Mouse (Mus musculus) forebrain, embryonic 11.5 days (tissue): ENCODE measurements around the gene Pik3ap1. TPM values are rescaled to one million over a fixed set of nuclear protein-coding genes. Genes with fewer than 3 reads are reported as not detected.

Source experiments
- ATAC-seq: fragments of 200-750 bp; cut with Nextera tagmentation; replicated peaks from 2 replicates; pipeline ENCODE4 v1.8.0; 2017; ENCODE audit warnings: moderate TSS enrichment; ENCODE audit not compliant: low FRiP score
- DNase-seq: peaks from one replicate; pipeline ENCODE4 v3.0.0-alpha.2; 2017; ENCODE audit warnings: low spot score
- H3K27ac ChIP-seq: fragments of 300-500 bp; sonication (generic); 2 replicates; pipeline ENCODE4 v1.5.1; 2014; ENCODE audit warnings: low read depth, low read length
- H3K27me3 ChIP-seq: fragments of 300-500 bp; sonication (generic); 2 replicates; pipeline ENCODE4 v1.6.1; 2014; ENCODE audit warnings: mild to moderate bottlenecking, low read length, mixed read lengths; ENCODE audit not compliant: control insufficient read depth, insufficient read depth
- H3K36me3 ChIP-seq: fragments of 300-500 bp; sonication (generic); 2 replicates; pipeline ENCODE4 v1.6.1; 2014; ENCODE audit warnings: mild to moderate bottlenecking, low read length, moderate library complexity, mixed read lengths; ENCODE audit not compliant: control insufficient read depth, insufficient read depth
- H3K4me1 ChIP-seq: fragments of 300-500 bp; sonication (generic); replicated peaks from 2 replicates; pipeline ENCODE4 v1.6.1; 2014; ENCODE audit warnings: low read length, mixed read lengths; ENCODE audit not compliant: control insufficient read depth, insufficient read depth
- H3K4me2 ChIP-seq: fragments of 300-500 bp; sonication (generic); 2 replicates; pipeline ENCODE4 v1.6.1; 2014; ENCODE audit warnings: low read depth, mild to moderate bottlenecking, low read length, moderate library complexity, mixed read lengths; ENCODE audit not compliant: severe bottlenecking
- H3K4me3 ChIP-seq: fragments of 300-500 bp; sonication (generic); 2 replicates; pipeline ENCODE4 v1.5.1; 2014; ENCODE audit warnings: low read depth, low read length
- H3K9ac ChIP-seq: fragments of 300-500 bp; sonication (generic); 2 replicates; pipeline ENCODE4 v1.6.1; 2014; ENCODE audit warnings: low read length
- H3K9me3 ChIP-seq: fragments of 300-500 bp; sonication (generic); 2 replicates; pipeline ENCODE4 v1.6.1; 2016; ENCODE audit warnings: low read length, mixed read lengths; ENCODE audit not compliant: control insufficient read depth
- WGBS: fragments of 180-500 bp; shearing (Covaris S2); extraction: QIAGEN DNeasy Blood & Tissue Kit; methylation state at CpG from one replicate; pipeline ENCODE4 v1.1.7; 2014; 5-methylcytosine and 5-hydroxymethylcytosine counted together
- polyA plus RNA-seq: library from polyadenylated mRNA; unstranded; fragments of >200 nt; fragmentation: Nextera tagmentation; extraction: Ambion mirVana; gene quantifications from 2 replicates; pipeline ENCODE4 v1.2.1, GENCODE M21; 2014

Pik3ap1 gene
- polyA plus RNA-seq, 1 experiment from 2014 or later, result 3.3 TPM

GRCm38 (mm10) chr19:41270906-41271305 lies 114.0 kb downstream of the Pik3ap1 start:
- no peak overlapping the region for H3K9ac ChIP-seq
- no peak overlapping the region for H3K4me3 ChIP-seq
- WGBS, result 79% methylated on average over 7 of the region's 7 CpGs
- H3K4me2 ChIP-seq, result no peak overlapping the region
- no peak for DNase-seq
- H3K36me3 ChIP-seq, result no peaks in the 10 kb centered on the region
- H3K9me3 ChIP-seq, result no peaks in the 10 kb centered on the region
- H3K4me1 ChIP-seq, result no peaks in the 10 kb centered on the region
- H3K27ac ChIP-seq, result no peak overlapping the region
- no peak for ATAC-seq
- no peaks in the 10 kb centered on the region for H3K27me3 ChIP-seq

DNA sequence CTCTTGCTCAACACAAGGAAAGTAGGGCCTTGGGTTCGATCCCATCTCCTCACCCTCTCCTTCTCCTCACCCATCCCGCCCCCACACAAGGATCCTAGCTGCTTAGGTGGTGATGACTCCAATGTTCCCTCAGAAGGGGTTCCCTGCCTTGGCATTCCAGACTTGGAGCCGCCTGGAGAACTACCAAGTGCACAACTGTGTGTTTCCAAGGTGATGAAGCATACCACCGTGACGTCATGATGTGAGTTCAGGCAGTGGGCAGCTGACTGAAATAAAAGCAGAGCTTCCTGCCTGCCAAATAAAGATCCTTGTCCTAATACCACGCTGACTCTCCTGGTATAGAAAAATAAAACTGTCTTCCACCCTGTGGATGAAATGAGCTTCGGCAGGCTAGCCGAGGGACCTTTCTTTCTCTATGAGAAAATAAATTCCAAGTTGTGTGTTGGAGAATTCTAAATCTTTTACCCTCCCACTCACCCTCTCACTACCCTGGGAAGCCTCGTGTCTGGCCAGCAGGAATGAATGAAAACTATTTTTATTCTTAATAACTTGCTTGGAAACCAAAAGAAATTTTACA lies 114.7 kb downstream of the Pik3ap1 start:
- Histone ChIP-seq H3K9ac (no peak overlapping the region), H3K9me3 (no peaks in the 10 kb centered on the region), H3K4me1 (no peaks in the 10 kb centered on the region), H3K27me3 (no peaks in the 10 kb centered on the region), H3K36me3 (no peaks in the 10 kb centered on the region), H3K4me3 (no peak overlapping the region), H3K4me2 (no peak overlapping the region), H3K27ac (no peak overlapping the region)
- 66% methylated on average over 9 of the region's 9 CpGs for WGBS
- ATAC-seq, result no peak
- no peak for DNase-seq

GRCm38 (mm10) chr19:41266251-41266901 lies 118.5 kb downstream of the Pik3ap1 start:
- DNase-seq (no peak), ATAC-seq (no peak)
- 57% methylated on average over 8 of the region's 8 CpGs for WGBS
- Histone ChIP-seq H3K9ac (no peak overlapping the region), H3K4me1 (peaks cover 2% of the 10 kb centered on the region; the same call in 1 of the 2 replicates), H3K27ac (no peak overlapping the region), H3K4me3 (no peak overlapping the region), H3K36me3 (no peaks in the 10 kb centered on the region), H3K4me2 (no peak overlapping the region), H3K27me3 (no peaks in the 10 kb centered on the region), H3K9me3 (no peaks in the 10 kb centered on the region)

DNA sequence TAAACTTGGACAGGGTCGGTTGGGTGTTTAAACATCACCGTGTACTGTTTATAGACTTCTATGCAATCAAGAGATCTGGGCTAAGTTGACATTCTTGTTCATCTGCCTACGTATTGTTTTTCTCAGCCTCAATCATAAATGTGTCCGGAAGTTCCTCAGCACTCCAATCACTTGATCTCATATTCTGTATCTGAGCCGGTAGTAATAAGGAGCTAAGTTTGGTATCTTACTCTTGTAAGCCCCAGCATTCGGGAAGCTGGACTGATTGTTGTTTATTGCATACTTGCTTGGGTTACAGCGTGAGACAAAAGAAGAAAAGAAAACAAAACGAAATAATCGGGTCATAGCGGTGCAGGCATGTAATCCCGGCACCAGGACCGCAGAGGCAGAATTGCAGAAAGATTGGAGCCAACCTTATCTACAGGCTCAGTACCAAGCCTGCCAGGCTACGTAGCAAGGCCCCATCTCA lies 120.5 kb downstream of the Pik3ap1 start:
- peaks cover 2% of the 10 kb centered on the region; the same call in 1 of the 2 replicates for H3K4me1 ChIP-seq
- no peaks in the 10 kb centered on the region for H3K36me3 ChIP-seq
- H3K4me2 ChIP-seq, result peak overlapping the region; percentile 58
- peak overlapping the region; percentile 95 for H3K9ac ChIP-seq
- H3K27ac ChIP-seq, result peak overlapping the region; percentile 90
- peak overlapping the region; percentile 96 for H3K4me3 ChIP-seq
- DNase-seq (no peak), ATAC-seq (no peak; the same call in 1 of the 2 replicates)
- WGBS, result 36% methylated on average over 13 of the region's 13 CpGs
- no peaks in the 10 kb centered on the region for H3K9me3 ChIP-seq
- H3K27me3 ChIP-seq, result no peaks in the 10 kb centered on the region

DNA sequence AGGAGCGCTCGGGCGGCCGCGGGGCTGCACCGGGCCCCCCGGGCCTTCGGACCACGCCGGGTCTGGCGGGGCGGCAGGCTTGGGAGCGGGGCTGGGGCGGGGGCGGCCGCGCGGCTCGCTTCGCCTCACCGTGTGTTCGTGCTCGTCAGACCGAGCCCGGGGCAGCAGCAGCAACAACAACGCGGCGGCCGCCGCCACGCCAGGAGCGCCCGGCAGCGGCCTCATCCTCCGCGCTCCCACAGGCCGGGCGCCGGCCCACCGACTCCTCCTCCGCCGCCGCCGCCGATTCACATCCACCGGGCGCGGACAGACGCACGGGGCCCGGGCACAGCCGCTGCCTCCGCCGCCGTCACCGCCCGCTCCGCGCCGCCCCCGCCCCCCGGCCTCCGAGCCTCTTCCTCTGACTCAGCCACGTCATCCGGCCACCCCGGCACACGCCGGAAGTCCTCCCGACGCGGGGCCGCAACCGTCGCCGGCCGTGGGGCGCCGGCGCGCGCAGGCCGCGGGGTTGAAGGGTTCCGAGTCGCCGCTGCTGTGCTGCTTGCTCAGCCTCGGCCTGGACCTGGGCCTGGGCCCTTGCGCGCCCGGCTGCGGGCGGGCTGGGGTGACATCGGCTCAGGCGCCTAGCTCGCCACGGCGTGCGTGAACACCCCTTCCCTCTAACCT lies 121.1 kb downstream of the Pik3ap1 start, which contains the start of gene Tm9sf3:
TSS of gene Tm9sf3 (minus strand) at position 368 of the 666 bp plus-strand sequence.
- Histone ChIP-seq H3K36me3 (no peaks in the 10 kb centered on the region), H3K27me3 (no peaks in the 10 kb centered on the region), H3K4me2 (peak within 1 kb of the TSS; percentile 58), H3K9me3 (no peaks in the 10 kb centered on the region), H3K4me1 (peaks cover 2% of the 10 kb centered on the region; the same call in 1 of the 2 replicates), H3K27ac (peak within 1 kb of the TSS; percentile 90), H3K4me3 (peak within 1 kb of the TSS; percentile 96), H3K9ac (peak within 1 kb of the TSS; percentile 95)
- ATAC-seq, result peak; percentile 92
- WGBS, result 1% methylated on average over 67 of the region's 98 CpGs
- DNase-seq, result peak; percentile 93

- H3K4me2 ChIP-seq, result peak overlapping the region; percentile 58
- peak; percentile 82 for ATAC-seq
- no peaks in the 10 kb centered on the region for H3K9me3 ChIP-seq
- peak overlapping the region; percentile 96 for H3K4me3 ChIP-seq
- 6% methylated on average over 51 of the region's 51 CpGs for WGBS
- peak overlapping the region; percentile 95 for H3K9ac ChIP-seq
- H3K36me3 ChIP-seq, result no peaks in the 10 kb centered on the region
- peaks cover 2% of the 10 kb centered on the region; the same call in 1 of the 2 replicates for H3K4me1 ChIP-seq
- no peaks in the 10 kb centered on the region for H3K27me3 ChIP-seq
- peak overlapping the region; percentile 90 for H3K27ac ChIP-seq
- peak; percentile 85 for DNase-seq
These were observed 121.9 kb downstream of the Pik3ap1 start for GRCm38 (mm10) chr19:41262712-41263629.

DNA sequence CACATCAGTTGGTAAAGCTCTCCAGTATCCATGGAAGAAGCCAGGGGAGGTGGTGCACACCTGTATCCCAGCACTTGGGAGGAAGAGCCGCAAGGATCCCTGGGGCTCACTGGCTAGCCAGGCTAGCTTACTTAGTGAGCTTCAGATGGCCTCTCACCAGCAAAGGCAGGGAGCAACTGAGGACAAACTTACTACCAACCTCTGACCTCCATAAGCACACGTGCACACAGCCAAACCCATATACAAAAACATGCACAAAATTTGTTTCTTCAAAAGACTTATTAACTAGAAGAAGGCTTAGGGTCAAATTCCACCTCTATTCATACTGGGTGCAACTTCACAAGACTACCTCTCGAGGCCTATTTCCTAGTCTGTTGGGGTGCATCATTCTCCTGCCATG lies 124.2 kb downstream of the Pik3ap1 start:
- no peak overlapping the region for H3K27ac ChIP-seq
- 89% methylated on average over 3 of the region's 3 CpGs for whole genome bisulfite sequencing
- H3K9ac ChIP-seq, result no peak overlapping the region
- no peak overlapping the region for H3K4me2 ChIP-seq
- DNase-seq, result no peak
- no peak for ATAC-seq
- no peak overlapping the region for H3K4me3 ChIP-seq
- peaks cover 2% of the 10 kb centered on the region; the same call in 1 of the 2 replicates for H3K4me1 ChIP-seq
- H3K9me3 ChIP-seq, result no peaks in the 10 kb centered on the region
- no peaks in the 10 kb centered on the region for H3K27me3 ChIP-seq
- no peaks in the 10 kb centered on the region for H3K36me3 ChIP-seq

GRCm38 (mm10) chr19:41259256-41259655 lies 125.6 kb downstream of the Pik3ap1 start:
- Histone ChIP-seq H3K4me2 (no peak overlapping the region), H3K4me3 (no peak overlapping the region), H3K27ac (no peak overlapping the region), H3K27me3 (no peaks in the 10 kb centered on the region), H3K9ac (no peak overlapping the region), H3K4me1 (peaks cover 2% of the 10 kb centered on the region; the same call in 1 of the 2 replicates), H3K9me3 (no peaks in the 10 kb centered on the region), H3K36me3 (no peaks in the 10 kb centered on the region; the same call in 1 of the 2 replicates)
- DNase-seq, result no peak
- ATAC-seq, result no peak
- WGBS, result 76% methylated on average over 6 of the region's 6 CpGs
